Mouse (Mus musculus) heart, postnatal 0 days (tissue): Measurements from ENCODE around the gene Rbfox3. TPM values are rescaled to one million over a fixed set of nuclear protein-coding genes. Genes with fewer than 3 reads are reported as not detected.
A peak's percentile ranks its signal among the peaks of the same experiment; 100 is the strongest.

Experiments used
- ATAC-seq: fragments of 200-750 bp; cut with Nextera tagmentation; 2 replicates; pipeline ENCODE4 v1.8.0; 2017; ENCODE audit warnings: low read depth, moderate number of reproducible peaks, moderate library complexity; ENCODE audit not compliant: insufficient read depth
- DNase-seq: peaks from one replicate; pipeline ENCODE4 v3.0.0-alpha.2; 2016; ENCODE audit warnings: low spot score
- H3K27ac ChIP-seq: fragments of 300-500 bp; sonication (generic); 2 replicates; pipeline ENCODE4 v1.5.1; 2014; ENCODE audit warnings: low read depth, mild to moderate bottlenecking
- H3K27me3 ChIP-seq: fragments of 300-500 bp; sonication (generic); 2 replicates; pipeline ENCODE4 v1.6.1; 2014; ENCODE audit warnings: low read length, mixed read lengths; ENCODE audit not compliant: control insufficient read depth, insufficient read depth
- H3K36me3 ChIP-seq: fragments of 300-500 bp; sonication (generic); replicated peaks from 2 replicates; pipeline ENCODE4 v1.6.1; 2014; ENCODE audit warnings: low read length, mixed read lengths; ENCODE audit not compliant: control insufficient read depth, insufficient read depth
- H3K4me1 ChIP-seq: fragments of 300-500 bp; sonication (generic); 2 replicates; pipeline ENCODE4 v1.6.1; 2014; ENCODE audit warnings: antibody characterized with exemption; ENCODE audit not compliant: control insufficient read depth, insufficient read depth
- H3K4me2 ChIP-seq: fragments of 300-500 bp; sonication (generic); 2 replicates; pipeline ENCODE4 v1.6.1; 2014; ENCODE audit warnings: low read depth, mild to moderate bottlenecking, low read length, moderate library complexity
- H3K4me3 ChIP-seq: fragments of 300-500 bp; sonication (generic); 2 replicates; pipeline ENCODE4 v1.5.1; 2014; ENCODE audit warnings: low read depth, low read length
- H3K9ac ChIP-seq: fragments of 300-500 bp; sonication (generic); replicated peaks from 2 replicates; pipeline ENCODE4 v1.6.1; 2014; ENCODE audit warnings: low read depth, low read length, mixed read lengths
- H3K9me3 ChIP-seq: fragments of 300-500 bp; sonication (generic); replicated peaks from 2 replicates; pipeline ENCODE4 v1.6.1; 2016; ENCODE audit warnings: low read length; ENCODE audit not compliant: control insufficient read depth
- CTCF ChIP-seq: IDR thresholded peaks from 2 replicates; pipeline ENCODE4 v1.5.1; 2016; ENCODE audit warnings: antibody characterized with exemption, control low read depth, low read depth
- EP300 ChIP-seq: IDR thresholded peaks from 2 replicates; pipeline ENCODE4 v1.6.1; 2016; ENCODE audit warnings: antibody characterized with exemption, low read depth
- WGBS: fragments of 180-500 bp; shearing (Covaris S2); extraction: QIAGEN DNeasy Blood & Tissue Kit; methylation state at CpG from one replicate; pipeline ENCODE4 v1.1.7; 2014; 5-methylcytosine and 5-hydroxymethylcytosine counted together
- polyA plus RNA-seq: library from polyadenylated mRNA; unstranded; fragments of >200 nt; fragmentation: Nextera tagmentation; extraction: Ambion mirVana; gene quantifications from 2 replicates; pipeline ENCODE4 v1.2.1, GENCODE M21; 2015
- total RNA-seq: library from RNA; depleted of rRNA; stranded (reverse); fragments of >200 nt; gene quantifications from 2 replicates; pipeline ENCODE4 v1.2.3, GENCODE M21; 2014; ENCODE audit warnings: low replicate concordance

Gene Rbfox3
- total and polyA plus RNA-seq, 2 experiments from 2014 or later = 0.08 to 1.2 TPM

DNA sequence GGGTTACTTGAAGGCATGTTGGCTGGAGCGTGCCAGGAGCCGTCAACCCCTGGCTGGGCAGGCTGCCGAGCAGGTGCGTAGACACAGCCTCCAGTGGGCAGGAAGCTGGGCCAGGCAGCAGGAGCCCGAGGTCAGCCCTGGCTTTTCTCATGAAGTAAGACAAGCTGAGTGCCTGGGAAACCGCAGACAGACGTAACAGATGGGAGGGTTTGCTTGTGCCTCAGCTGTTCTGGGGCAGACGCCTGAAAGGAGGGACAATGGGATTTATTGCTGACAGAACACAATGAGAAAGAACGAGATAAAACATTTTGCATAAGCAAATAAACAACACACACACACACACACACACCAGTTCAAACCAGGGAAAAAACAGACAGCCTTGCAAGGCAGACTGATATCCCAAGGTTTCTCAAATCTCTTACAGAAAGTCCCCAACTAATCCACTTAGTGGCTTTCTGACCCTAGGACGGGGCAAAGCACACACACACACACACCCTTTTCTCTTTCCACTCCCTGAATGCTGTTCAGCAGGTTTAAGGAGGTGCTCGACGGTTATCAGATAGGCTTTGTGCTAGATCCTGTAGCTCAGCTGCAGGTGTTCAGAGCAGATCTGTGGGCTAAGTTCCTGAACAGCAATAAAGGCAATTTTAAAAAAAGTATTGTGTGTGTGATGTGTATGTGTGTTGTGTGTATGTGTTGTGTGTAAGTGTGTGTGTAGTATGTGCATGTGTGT, 441.0 kb downstream of the Rbfox3 start:
- 17% methylated on average over 12 of the region's 12 CpGs for whole genome bisulfite sequencing
- Histone ChIP-seq H3K4me3 (no peak overlapping the region), H3K27ac (peak overlapping the region; percentile 22; the same call in 1 of the 2 replicates), H3K9me3 (no peaks in the 10 kb centered on the region), H3K4me1 (0 out of 2 replicates have a peak, but pooled peaks cover 7% of the 10 kb centered on the region), H3K27me3 (no peaks in the 10 kb centered on the region), H3K36me3 (no peaks in the 10 kb centered on the region), H3K4me2 (no peak overlapping the region), H3K9ac (no peak overlapping the region)
- ATAC-seq = peak; percentile 36; the same call in 1 of the 2 replicates
- TF ChIP-seq CTCF = no peak
- TF ChIP-seq EP300 = no peak
- DNase-seq = no peak

GRCm38 (mm10) chr11:118469509-118470160, 441.8 kb downstream of the Rbfox3 start:
- no peak overlapping the region for H3K4me2 ChIP-seq
- no peaks in the 10 kb centered on the region for H3K27me3 ChIP-seq
- ATAC-seq = no peak
- DNase-seq = no peak
- peak overlapping the region; percentile 22; the same call in 1 of the 2 replicates for H3K27ac ChIP-seq
- H3K36me3 ChIP-seq = no peaks in the 10 kb centered on the region
- H3K4me3 ChIP-seq = no peak overlapping the region
- WGBS = 77% methylated on average over 10 of the region's 10 CpGs
- no peak for TF ChIP-seq CTCF
- TF ChIP-seq EP300 = no peak
- no peaks in the 10 kb centered on the region for H3K9me3 ChIP-seq
- H3K4me1 ChIP-seq = 0 out of 2 replicates have a peak, but pooled peaks cover 7% of the 10 kb centered on the region
- H3K9ac ChIP-seq = no peak overlapping the region

DNA sequence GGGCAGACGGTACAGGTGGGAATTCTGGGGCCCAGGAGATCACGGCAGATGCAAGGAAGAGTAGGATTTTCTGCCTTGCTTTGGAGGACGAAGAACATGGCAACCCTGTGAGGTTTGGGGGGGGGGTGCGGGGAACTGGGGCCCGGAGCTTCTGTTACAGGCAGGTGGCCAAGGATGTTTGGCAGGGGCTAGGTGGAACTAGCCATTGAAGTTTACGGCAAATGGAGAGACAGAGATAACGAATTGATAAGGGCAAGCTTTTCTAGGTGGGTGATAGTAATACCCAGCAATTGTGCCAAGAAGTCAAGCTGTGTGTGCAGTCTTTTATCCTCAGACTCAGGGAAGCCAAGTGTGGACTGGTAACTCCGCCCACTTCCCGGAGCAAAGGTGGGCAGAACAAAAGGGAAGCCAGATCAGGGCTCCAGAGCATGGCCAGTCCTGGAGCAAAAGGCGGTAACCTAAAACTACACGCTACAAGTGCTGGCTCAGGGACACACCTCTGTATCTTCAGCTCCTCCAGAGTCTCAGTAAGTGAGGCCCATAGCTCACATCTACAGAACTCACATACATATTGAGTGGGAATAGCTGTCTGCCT, 443.9 kb downstream of the Rbfox3 start:
- Histone ChIP-seq H3K4me3 (no peak overlapping the region), H3K9ac (no peak overlapping the region), H3K36me3 (no peaks in the 10 kb centered on the region), H3K27ac (no peak overlapping the region), H3K27me3 (no peaks in the 10 kb centered on the region), H3K9me3 (no peaks in the 10 kb centered on the region), H3K4me1 (no peaks in the 10 kb centered on the region), H3K4me2 (no peak overlapping the region)
- WGBS = 30% methylated on average over 11 of the region's 11 CpGs
- ATAC-seq (peak; percentile 8; the same call in 1 of the 2 replicates), DNase-seq (no peak)
- TF ChIP-seq EP300 = no peak
- no peak for TF ChIP-seq CTCF

- no peaks in the 10 kb centered on the region for H3K36me3 ChIP-seq
- no peak overlapping the region for H3K9ac ChIP-seq
- H3K4me1 ChIP-seq = no peaks in the 10 kb centered on the region
- WGBS = 61% methylated on average over 6 of the region's 6 CpGs
- H3K27ac ChIP-seq = no peak overlapping the region
- DNase-seq = no peak
- no peak overlapping the region for H3K4me2 ChIP-seq
- H3K4me3 ChIP-seq = no peak overlapping the region
- 0 out of 2 replicates have a peak, but pooled peaks cover 6% of the 10 kb centered on the region for H3K9me3 ChIP-seq
- TF ChIP-seq EP300 (no peak), CTCF (peak; percentile 50)
- no peaks in the 10 kb centered on the region for H3K27me3 ChIP-seq
- ATAC-seq = no peak
Measured at GRCm38 (mm10) chr11:118460280-118460679, 451.1 kb downstream of the Rbfox3 start.

DNA sequence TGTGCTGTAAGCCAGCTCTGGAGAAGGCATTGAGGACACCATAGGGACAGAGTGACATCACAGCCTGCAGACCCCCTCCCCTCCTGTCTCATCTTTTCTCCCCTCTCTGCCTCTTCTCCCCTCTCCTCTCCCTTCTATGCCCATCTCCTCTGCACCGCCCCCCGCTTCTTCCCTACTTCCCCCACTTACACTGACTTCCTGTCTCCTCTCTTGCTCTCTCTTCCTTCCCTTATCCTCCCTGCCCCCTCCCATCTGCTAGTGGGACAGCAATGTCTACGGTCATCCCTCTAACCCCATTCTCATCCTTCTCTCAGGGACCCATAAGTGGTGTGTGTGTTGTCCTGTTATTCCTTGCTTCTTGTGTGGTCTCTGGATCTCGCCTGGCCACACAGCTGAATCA, 451.9 kb downstream of the Rbfox3 start:
- H3K27ac ChIP-seq = peak overlapping the region; percentile 63
- ATAC-seq = no peak
- H3K4me3 ChIP-seq = no peak overlapping the region
- no peaks in the 10 kb centered on the region for H3K4me1 ChIP-seq
- H3K27me3 ChIP-seq = no peaks in the 10 kb centered on the region
- H3K9ac ChIP-seq = no peak overlapping the region
- no peak for DNase-seq
- H3K4me2 ChIP-seq = no peak overlapping the region
- TF ChIP-seq CTCF = no peak
- TF ChIP-seq EP300 = no peak
- H3K9me3 ChIP-seq = 0 out of 2 replicates have a peak, but pooled peaks cover 6% of the 10 kb centered on the region
- 53% methylated on average over 4 of the region's 4 CpGs for WGBS
- no peaks in the 10 kb centered on the region for H3K36me3 ChIP-seq
